Mouse (Mus musculus): ENCODE data around the gene Coro2a.

GRCm38 (mm10) chr4:46495543-46495942, 106.5 kb downstream of the Coro2a start:
- no peak for TF ChIP-seq CTCF (IDR thresholded peaks at IDR 0.05; ENCODE audit: extremely low read depth, insufficient read depth, low read length)
- no peak for TF ChIP-seq POLR2A (IDR thresholded peaks at IDR 0.05; ENCODE audit: extremely low read depth, insufficient read depth, low read length)

Measured in cortical plate, adult 2 months (tissue).